Mouse (Mus musculus): ENCODE measurements around the gene Abca5. TPM values are rescaled to one million over a fixed set of nuclear protein-coding genes. Genes with fewer than 3 reads are reported as not detected.

Gene Abca5
- polyA plus RNA-seq, 1 experiment: 3.5 TPM

DNA sequence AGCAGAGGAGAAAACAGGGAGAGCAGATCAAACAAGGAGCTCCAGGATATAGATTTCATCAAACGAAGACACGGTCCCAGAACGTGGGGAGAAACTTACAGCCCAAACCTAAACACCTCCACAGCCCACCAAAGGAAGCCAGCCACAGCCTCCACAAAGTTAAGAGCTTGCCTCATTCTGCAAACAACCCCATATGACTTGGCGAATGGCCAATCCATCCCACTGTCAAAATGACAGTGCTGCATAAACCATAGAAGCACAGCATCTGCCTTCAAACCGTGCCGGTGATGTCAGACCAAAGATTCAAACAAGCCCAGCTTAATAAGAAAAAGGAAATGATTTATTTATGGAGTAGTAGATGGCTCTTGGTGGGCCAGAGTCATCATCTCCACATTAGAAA is 7.4 kb downstream of the Abca5 start:
- Histone ChIP-seq H3K36me3 (ENCODE audit: control insufficient read depth, insufficient read depth, low read length, poor library complexity, severe bottlenecking) (no peaks in the 10 kb centered on the region), H3K27ac (ENCODE audit: insufficient read depth, low read length) (no peak overlapping the region), H3K9ac (ENCODE audit: low read depth, poor library complexity, severe bottlenecking) (no peak overlapping the region), H3K4me1 (ENCODE audit: control insufficient read depth, insufficient read depth, low read length) (no peaks in the 10 kb centered on the region), H3K27me3 (ENCODE audit: control insufficient read depth, insufficient read depth, low read length, poor library complexity, severe bottlenecking) (no peaks in the 10 kb centered on the region), H3K9me3 (replicated peaks; ENCODE audit: control insufficient read depth, insufficient read depth, low read length, poor library complexity, severe bottlenecking) (no peaks in the 10 kb centered on the region), H3K4me3 (ENCODE audit: low read depth, low read length) (no peak overlapping the region)
- TF ChIP-seq POLR2A (IDR thresholded peaks at IDR 0.05; ENCODE audit: insufficient read depth, low read length) (no peak), CTCF (IDR thresholded peaks at IDR 0.05; ENCODE audit: low read depth, low read length) (no peak), EP300 (IDR thresholded peaks at IDR 0.05; ENCODE audit: insufficient read depth, low read depth, low read length) (no peak)

DNA sequence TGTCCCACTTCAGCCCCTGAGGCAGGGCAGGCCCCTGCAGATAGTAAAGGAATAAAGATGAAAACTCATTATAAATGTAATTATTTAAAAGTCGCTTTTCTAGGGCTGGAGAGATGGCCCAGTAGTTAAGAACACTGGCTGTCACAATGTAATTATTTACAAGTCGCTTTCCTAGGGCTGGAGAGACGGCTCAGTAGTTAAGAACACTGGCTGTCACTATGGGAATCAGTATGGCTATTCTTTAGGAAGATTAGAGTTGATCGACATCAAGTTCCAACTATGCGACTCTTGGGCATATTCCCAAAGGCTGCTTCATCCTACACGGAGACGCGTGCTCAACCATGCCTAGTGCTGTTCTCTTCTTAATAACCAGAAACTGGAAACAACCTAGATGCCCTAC is 15.2 kb downstream of the Abca5 start:
- Histone ChIP-seq H3K9me3 (replicated peaks; ENCODE audit: control insufficient read depth, insufficient read depth, low read length, poor library complexity, severe bottlenecking) (no peaks in the 10 kb centered on the region), H3K4me3 (ENCODE audit: low read depth, low read length) (no peak overlapping the region), H3K4me1 (ENCODE audit: control insufficient read depth, insufficient read depth, low read length) (no peaks in the 10 kb centered on the region), H3K27me3 (ENCODE audit: control insufficient read depth, insufficient read depth, low read length, poor library complexity, severe bottlenecking) (no peaks in the 10 kb centered on the region), H3K36me3 (ENCODE audit: control insufficient read depth, insufficient read depth, low read length, poor library complexity, severe bottlenecking) (no peaks in the 10 kb centered on the region), H3K27ac (ENCODE audit: insufficient read depth, low read length) (no peak overlapping the region), H3K9ac (ENCODE audit: low read depth, poor library complexity, severe bottlenecking) (no peak overlapping the region)
- no peak for TF ChIP-seq CTCF (IDR thresholded peaks at IDR 0.05; ENCODE audit: low read depth, low read length)
- no peak for TF ChIP-seq EP300 (IDR thresholded peaks at IDR 0.05; ENCODE audit: insufficient read depth, low read depth, low read length)
- no peak for TF ChIP-seq POLR2A (IDR thresholded peaks at IDR 0.05; ENCODE audit: insufficient read depth, low read length)

DNA sequence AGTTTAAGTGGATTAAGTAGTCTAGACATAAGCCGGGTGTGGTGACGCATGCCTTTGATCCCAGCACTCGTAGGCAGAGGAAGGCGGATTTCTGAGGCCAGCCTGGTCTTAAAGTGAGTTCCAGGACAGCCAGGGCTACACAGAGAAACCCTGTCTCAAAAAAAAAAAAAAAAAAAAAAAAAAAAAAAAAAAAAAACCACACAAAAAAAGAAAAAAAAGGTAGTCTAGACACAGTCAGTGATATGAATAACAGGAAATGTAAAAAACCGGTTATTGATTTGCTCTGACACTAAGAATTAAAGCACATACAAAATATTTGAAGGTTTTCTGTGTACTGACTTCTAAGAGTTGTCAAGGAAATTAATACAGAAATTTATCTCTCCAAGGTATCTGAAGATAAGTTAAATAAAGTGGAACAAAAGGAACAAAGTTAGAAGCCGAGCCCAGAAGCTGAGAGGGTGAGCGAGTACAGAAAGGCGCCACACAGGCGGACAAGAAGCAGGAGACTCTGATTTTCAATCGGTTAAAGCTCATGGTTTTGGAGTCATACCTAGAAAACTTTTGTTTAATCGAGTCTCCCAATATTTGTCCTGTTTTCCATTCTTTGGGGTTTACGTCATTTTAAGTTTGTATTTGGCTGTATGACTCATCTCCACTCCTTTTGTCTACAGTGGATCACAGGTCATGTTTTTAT is 30.9 kb downstream of the Abca5 start:
- H3K36me3 ChIP-seq (ENCODE audit: control insufficient read depth, insufficient read depth, low read length, poor library complexity, severe bottlenecking): no peaks in the 10 kb centered on the region
- no peaks in the 10 kb centered on the region for H3K27me3 ChIP-seq (ENCODE audit: control insufficient read depth, insufficient read depth, low read length, poor library complexity, severe bottlenecking)
- no peak overlapping the region for H3K4me3 ChIP-seq (ENCODE audit: low read depth, low read length)

DNA sequence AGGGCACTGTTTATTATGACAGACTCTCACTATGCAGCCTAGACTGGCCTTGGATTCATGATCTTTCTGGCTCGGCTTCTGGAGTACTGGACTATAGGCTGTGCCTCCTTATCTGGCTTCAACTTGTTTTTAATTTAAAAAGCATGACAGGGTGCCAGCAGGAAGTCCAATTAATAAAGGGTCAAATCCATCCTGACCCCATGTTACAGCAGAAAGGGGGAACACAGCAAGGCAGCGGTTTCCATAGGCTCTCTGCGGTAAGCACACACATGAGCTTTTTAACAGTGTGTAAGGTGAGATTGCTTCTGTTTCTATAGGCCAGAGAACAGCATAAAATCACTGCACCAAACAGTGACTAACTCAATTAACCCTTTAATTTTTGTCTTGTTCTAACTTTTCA is 34.1 kb downstream of the Abca5 start:
- no peak overlapping the region for H3K4me3 ChIP-seq (ENCODE audit: low read depth, low read length)
- H3K27me3 ChIP-seq (ENCODE audit: control insufficient read depth, insufficient read depth, low read length, poor library complexity, severe bottlenecking): no peaks in the 10 kb centered on the region
- H3K9me3 ChIP-seq (replicated peaks; ENCODE audit: control insufficient read depth, insufficient read depth, low read length, poor library complexity, severe bottlenecking): no peaks in the 10 kb centered on the region
- H3K9ac ChIP-seq (ENCODE audit: low read depth, poor library complexity, severe bottlenecking): no peak overlapping the region
- H3K4me1 ChIP-seq (ENCODE audit: control insufficient read depth, insufficient read depth, low read length): no peaks in the 10 kb centered on the region
- H3K36me3 ChIP-seq (ENCODE audit: control insufficient read depth, insufficient read depth, low read length, poor library complexity, severe bottlenecking): no peaks in the 10 kb centered on the region
- no peak for TF ChIP-seq CTCF (IDR thresholded peaks at IDR 0.05; ENCODE audit: low read depth, low read length)
- no peak for TF ChIP-seq EP300 (IDR thresholded peaks at IDR 0.05; ENCODE audit: insufficient read depth, low read depth, low read length)
- TF ChIP-seq POLR2A (IDR thresholded peaks at IDR 0.05; ENCODE audit: insufficient read depth, low read length): no peak
- no peak overlapping the region for H3K27ac ChIP-seq (ENCODE audit: insufficient read depth, low read length)

More for the DNA sequence above, 30.9 kb downstream of the Abca5 start:
- H3K9me3 ChIP-seq (replicated peaks; ENCODE audit: control insufficient read depth, insufficient read depth, low read length, poor library complexity, severe bottlenecking): no peaks in the 10 kb centered on the region
- no peaks in the 10 kb centered on the region for H3K4me1 ChIP-seq (ENCODE audit: control insufficient read depth, insufficient read depth, low read length)
- no peak overlapping the region for H3K9ac ChIP-seq (ENCODE audit: low read depth, poor library complexity, severe bottlenecking)
- no peak overlapping the region for H3K27ac ChIP-seq (ENCODE audit: insufficient read depth, low read length)
- TF ChIP-seq CTCF (IDR thresholded peaks at IDR 0.05; ENCODE audit: low read depth, low read length): no peak
- TF ChIP-seq POLR2A (IDR thresholded peaks at IDR 0.05; ENCODE audit: insufficient read depth, low read length): no peak
- TF ChIP-seq EP300 (IDR thresholded peaks at IDR 0.05; ENCODE audit: insufficient read depth, low read depth, low read length): no peak

DNA sequence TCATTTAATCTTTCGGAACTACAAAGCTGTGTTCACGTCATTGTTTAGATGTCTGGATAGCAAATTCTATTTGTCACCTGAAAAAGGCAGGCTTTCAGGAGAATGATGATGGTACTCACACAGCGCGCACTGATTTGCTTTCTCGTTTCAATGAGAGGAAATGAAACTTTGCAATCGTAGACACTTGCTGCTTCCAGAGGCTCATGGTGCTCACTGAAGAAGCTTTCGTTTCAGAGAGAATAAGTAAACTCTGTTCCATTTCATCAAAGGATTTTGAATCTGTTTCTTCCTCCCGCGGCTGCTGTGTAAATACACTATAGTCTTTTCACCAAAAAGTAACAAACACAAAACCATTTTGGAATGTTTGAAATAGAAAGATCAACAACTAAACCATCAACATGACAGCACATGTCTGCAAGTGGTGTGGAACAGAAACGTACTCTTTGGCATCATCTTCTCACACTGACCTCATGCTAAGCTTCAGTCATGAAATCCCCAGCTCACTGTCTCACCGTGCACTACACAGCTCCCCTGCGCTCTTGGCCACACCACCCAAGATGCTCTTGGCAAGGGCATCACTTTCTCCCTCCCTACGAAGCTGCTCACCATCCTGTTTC is 39.5 kb downstream of the Abca5 start:
- H3K36me3 ChIP-seq (ENCODE audit: control insufficient read depth, insufficient read depth, low read length, poor library complexity, severe bottlenecking): no peaks in the 10 kb centered on the region
- H3K27me3 ChIP-seq (ENCODE audit: control insufficient read depth, insufficient read depth, low read length, poor library complexity, severe bottlenecking): no peaks in the 10 kb centered on the region
- H3K4me3 ChIP-seq (ENCODE audit: low read depth, low read length): no peak overlapping the region
- TF ChIP-seq POLR2A (IDR thresholded peaks at IDR 0.05; ENCODE audit: insufficient read depth, low read length) (no peak), CTCF (IDR thresholded peaks at IDR 0.05; ENCODE audit: low read depth, low read length) (no peak), EP300 (IDR thresholded peaks at IDR 0.05; ENCODE audit: insufficient read depth, low read depth, low read length) (no peak)
- H3K27ac ChIP-seq (ENCODE audit: insufficient read depth, low read length): no peak overlapping the region
- no peaks in the 10 kb centered on the region for H3K4me1 ChIP-seq (ENCODE audit: control insufficient read depth, insufficient read depth, low read length)
- no peak overlapping the region for H3K9ac ChIP-seq (ENCODE audit: low read depth, poor library complexity, severe bottlenecking)
- no peaks in the 10 kb centered on the region for H3K9me3 ChIP-seq (replicated peaks; ENCODE audit: control insufficient read depth, insufficient read depth, low read length, poor library complexity, severe bottlenecking)

DNA sequence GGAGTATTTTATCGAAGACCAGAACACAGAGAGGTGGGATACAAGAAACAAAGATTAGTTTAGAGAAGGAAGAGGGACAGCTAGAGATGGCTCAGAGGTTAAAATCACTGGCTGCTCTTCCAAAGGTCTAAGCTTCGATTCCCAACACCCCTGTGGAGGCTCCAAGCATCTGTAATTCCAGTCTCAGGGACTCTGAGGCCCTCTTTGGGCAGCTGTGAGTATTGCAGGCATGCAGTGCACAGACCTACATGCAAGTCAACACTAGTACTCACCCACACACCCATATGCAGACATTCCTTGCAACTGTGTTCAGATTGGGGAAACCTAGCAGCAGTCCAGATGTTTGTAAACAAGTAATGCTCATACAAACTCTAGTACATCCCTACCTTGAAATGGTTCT is 46.9 kb downstream of the Abca5 start:
- H3K9me3 ChIP-seq (replicated peaks; ENCODE audit: control insufficient read depth, insufficient read depth, low read length, poor library complexity, severe bottlenecking): no peaks in the 10 kb centered on the region
- no peak overlapping the region for H3K4me3 ChIP-seq (ENCODE audit: low read depth, low read length)
- no peak overlapping the region for H3K9ac ChIP-seq (ENCODE audit: low read depth, poor library complexity, severe bottlenecking)
- no peaks in the 10 kb centered on the region for H3K4me1 ChIP-seq (ENCODE audit: control insufficient read depth, insufficient read depth, low read length)
- no peak overlapping the region for H3K27ac ChIP-seq (ENCODE audit: insufficient read depth, low read length)
- H3K27me3 ChIP-seq (ENCODE audit: control insufficient read depth, insufficient read depth, low read length, poor library complexity, severe bottlenecking): no peaks in the 10 kb centered on the region
- H3K36me3 ChIP-seq (ENCODE audit: control insufficient read depth, insufficient read depth, low read length, poor library complexity, severe bottlenecking): no peaks in the 10 kb centered on the region
- TF ChIP-seq EP300 (IDR thresholded peaks at IDR 0.05; ENCODE audit: insufficient read depth, low read depth, low read length): no peak

All from ES-Bruce4 (cell line).